Mouse (Mus musculus): ENCODE measurements at regions not wholly inside any gene's neighbourhood (a gene's known extent, or its start where the extent isn't known, plus 50 kb on each side); places are given as distances from the start of the nearest gene placed in this dataset.
A peak's percentile ranks its signal among the peaks of the same experiment; 100 is the strongest.

GRCm38 (mm10) chr7:94504748-94505147, 1425.1 kb downstream of the Fam181b start:
- ATAC-seq: no peak
- Histone ChIP-seq H3K9ac (no peak overlapping the region), H3K4me3 (no peak overlapping the region), H3K27me3 (no peaks in the 10 kb centered on the region), H3K9me3 (replicated peaks) (no peaks in the 10 kb centered on the region), H3K4me1 (no peaks in the 10 kb centered on the region), H3K36me3 (ENCODE audit: poor library complexity, severe bottlenecking) (no peaks in the 10 kb centered on the region), H3K4me2 (no peak overlapping the region), H3K27ac (no peak overlapping the region)
- WGBS: 19% methylated on average over 1 of the region's 1 CpGs

- Histone ChIP-seq H3K36me3 (ENCODE audit: poor library complexity, severe bottlenecking) (no peaks in the 10 kb centered on the region), H3K4me3 (no peak overlapping the region), H3K9me3 (replicated peaks) (peaks cover 11% of the 10 kb centered on the region), H3K4me2 (no peak overlapping the region), H3K27ac (no peak overlapping the region), H3K27me3 (no peaks in the 10 kb centered on the region), H3K4me1 (no peaks in the 10 kb centered on the region), H3K9ac (no peak overlapping the region)
- 90% methylated on average over 1 of the region's 1 CpGs for WGBS
- ATAC-seq: no peak
Observed at GRCm38 (mm10) chr7:94517002-94517401, 1437.3 kb downstream of the Fam181b start.

DNA sequence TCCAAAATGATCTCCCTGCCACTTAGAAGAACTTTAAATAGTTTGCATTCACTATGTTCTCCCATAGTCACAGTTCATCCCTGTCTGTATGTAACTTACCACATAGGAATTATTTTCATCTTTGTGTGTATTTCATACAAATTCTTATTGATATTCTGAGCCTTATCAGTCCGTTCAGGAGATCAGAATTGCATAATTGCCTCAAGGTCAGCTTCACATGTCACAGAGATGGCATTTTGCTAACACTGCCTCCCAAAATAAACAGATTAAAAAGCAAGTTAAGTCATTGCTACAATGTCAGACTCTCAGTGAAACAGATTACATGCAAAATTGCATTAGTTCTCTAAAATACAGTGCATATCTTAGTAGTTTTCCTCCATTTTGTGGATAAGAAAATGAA, 1452.9 kb downstream of the Fam181b start:
- Histone ChIP-seq H3K9me3 (replicated peaks) (no peaks in the 10 kb centered on the region), H3K4me2 (no peak overlapping the region), H3K4me1 (no peaks in the 10 kb centered on the region), H3K36me3 (ENCODE audit: poor library complexity, severe bottlenecking) (no peaks in the 10 kb centered on the region), H3K27ac (no peak overlapping the region), H3K27me3 (no peaks in the 10 kb centered on the region), H3K9ac (no peak overlapping the region), H3K4me3 (no peak overlapping the region)
- WGBS: 79% methylated on average over 1 of the region's 1 CpGs
- no peak for ATAC-seq

DNA sequence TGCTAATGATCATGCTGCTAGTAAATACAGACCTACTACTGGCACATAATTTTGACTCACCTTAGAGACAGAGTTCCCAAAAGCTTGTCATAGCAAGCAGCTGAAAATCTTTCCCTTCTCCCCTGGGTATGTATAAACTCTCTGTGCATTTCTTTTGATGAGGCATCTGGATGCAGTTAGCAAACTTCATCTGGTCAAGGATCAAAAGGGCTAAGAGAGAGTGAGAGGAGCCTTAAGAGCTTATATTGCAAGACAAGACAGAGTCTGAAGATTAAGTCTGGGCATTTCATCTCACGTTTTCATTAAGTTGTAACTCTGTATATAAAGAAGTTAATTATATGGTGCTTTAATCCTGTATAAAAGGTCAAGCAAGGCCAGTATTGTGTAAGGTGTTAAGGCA, 1468.7 kb downstream of the Fam181b start:
- 28% methylated on average over 1 of the region's 1 CpGs for WGBS
- ATAC-seq: no peak
- Histone ChIP-seq H3K9me3 (replicated peaks) (no peaks in the 10 kb centered on the region), H3K4me1 (no peaks in the 10 kb centered on the region), H3K9ac (no peak overlapping the region), H3K4me2 (no peak overlapping the region), H3K27ac (no peak overlapping the region), H3K27me3 (no peaks in the 10 kb centered on the region), H3K4me3 (no peak overlapping the region), H3K36me3 (ENCODE audit: poor library complexity, severe bottlenecking) (no peaks in the 10 kb centered on the region)

DNA sequence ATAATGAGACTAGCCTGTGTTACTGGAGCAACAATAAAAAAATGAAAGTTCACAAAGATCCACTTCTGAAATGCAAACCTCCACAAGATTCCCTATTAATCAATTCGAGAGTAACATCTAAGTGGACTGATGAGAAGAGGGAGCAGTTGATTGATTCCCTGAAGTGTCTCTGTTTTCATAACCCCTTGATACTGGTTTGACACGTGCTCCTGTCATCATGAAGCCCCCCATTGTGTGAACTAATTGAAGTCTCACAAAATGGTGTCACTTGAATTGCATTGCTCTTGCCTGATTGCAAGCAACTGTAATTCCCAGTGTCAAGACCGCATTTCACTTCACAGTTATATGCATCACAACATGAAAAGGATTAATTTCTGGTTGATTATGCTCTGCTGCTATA, 1501.8 kb downstream of the Fam181b start:
- H3K4me2 ChIP-seq: no peak overlapping the region
- H3K27ac ChIP-seq: no peak overlapping the region
- H3K9me3 ChIP-seq (replicated peaks): no peaks in the 10 kb centered on the region
- H3K4me1 ChIP-seq: no peaks in the 10 kb centered on the region
- H3K36me3 ChIP-seq (ENCODE audit: poor library complexity, severe bottlenecking): no peaks in the 10 kb centered on the region
- no peak overlapping the region for H3K4me3 ChIP-seq
- 39% methylated on average over 3 of the region's 3 CpGs for WGBS
- no peak overlapping the region for H3K9ac ChIP-seq
- ATAC-seq: peak; percentile 51; the same call in 1 of the 2 replicates
- no peaks in the 10 kb centered on the region for H3K27me3 ChIP-seq

GRCm38 (mm10) chr7:94587791-94588190, 1508.1 kb downstream of the Fam181b start:
- ATAC-seq: no peak
- Histone ChIP-seq H3K9me3 (replicated peaks) (no peaks in the 10 kb centered on the region), H3K4me1 (no peaks in the 10 kb centered on the region), H3K27me3 (no peaks in the 10 kb centered on the region), H3K36me3 (ENCODE audit: poor library complexity, severe bottlenecking) (no peaks in the 10 kb centered on the region), H3K9ac (no peak overlapping the region), H3K4me3 (no peak overlapping the region), H3K4me2 (no peak overlapping the region), H3K27ac (no peak overlapping the region)

DNA sequence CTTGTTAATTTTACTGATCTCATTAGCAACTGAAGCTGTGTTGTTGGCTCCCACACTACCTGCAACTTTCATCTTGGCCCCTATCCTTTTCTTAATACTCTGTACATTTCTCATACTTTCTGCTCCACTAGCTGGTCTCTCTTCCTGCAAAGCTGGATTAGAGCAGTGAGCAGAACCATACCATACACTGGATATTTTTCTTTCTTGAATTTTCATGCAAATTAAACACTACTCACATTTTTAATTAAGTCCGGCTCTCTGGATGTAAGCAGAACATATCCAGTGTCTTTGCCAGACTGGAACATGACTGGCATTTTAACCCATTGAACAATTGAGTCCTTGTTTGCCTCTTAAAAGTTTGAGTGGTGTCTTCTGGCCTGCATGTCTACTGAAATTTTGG, 1515.0 kb downstream of the Fam181b start:
- peak; percentile 50; the same call in 1 of the 2 replicates for ATAC-seq
- Histone ChIP-seq H3K27me3 (no peaks in the 10 kb centered on the region), H3K9me3 (replicated peaks) (no peaks in the 10 kb centered on the region), H3K9ac (no peak overlapping the region), H3K4me3 (no peak overlapping the region), H3K27ac (no peak overlapping the region; the same call in 1 of the 2 replicates), H3K36me3 (ENCODE audit: poor library complexity, severe bottlenecking) (no peaks in the 10 kb centered on the region), H3K4me2 (no peak overlapping the region), H3K4me1 (0 out of 2 replicates have a peak, but pooled peaks cover 5% of the 10 kb centered on the region)
- 22% methylated on average over 1 of the region's 1 CpGs for WGBS

DNA sequence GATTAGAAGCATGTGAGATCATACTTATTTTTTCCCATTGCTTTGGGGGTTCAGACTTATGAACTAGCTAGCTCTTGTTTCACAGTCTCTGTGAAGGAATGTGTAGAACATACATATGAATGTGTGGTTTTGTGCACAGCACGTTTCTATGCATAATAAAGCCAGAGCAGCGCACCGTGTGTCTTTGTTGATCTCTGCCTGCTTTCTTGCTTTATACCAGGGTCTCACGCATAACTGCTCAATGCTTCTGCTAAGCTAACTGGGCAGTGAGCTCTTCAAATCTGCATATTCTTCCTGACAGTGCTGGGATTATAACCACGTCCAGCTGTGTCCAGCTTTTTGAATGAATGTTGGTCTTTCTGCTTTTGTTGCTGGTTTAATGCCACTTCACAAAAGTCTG, 1539.3 kb downstream of the Fam181b start:
- no peaks in the 10 kb centered on the region for H3K27me3 ChIP-seq
- no peak overlapping the region for H3K4me2 ChIP-seq
- no peak overlapping the region for H3K27ac ChIP-seq
- ATAC-seq: no peak
- H3K9ac ChIP-seq: no peak overlapping the region
- H3K9me3 ChIP-seq (replicated peaks): no peaks in the 10 kb centered on the region
- WGBS: 27% methylated on average over 5 of the region's 5 CpGs
- H3K4me1 ChIP-seq: peaks cover 11% of the 10 kb centered on the region; the same call in 1 of the 2 replicates
- no peaks in the 10 kb centered on the region for H3K36me3 ChIP-seq (ENCODE audit: poor library complexity, severe bottlenecking)
- no peak overlapping the region for H3K4me3 ChIP-seq

GRCm38 (mm10) chr7:94624546-94624945, 1544.9 kb downstream of the Fam181b start:
- Histone ChIP-seq H3K4me3 (no peak overlapping the region), H3K36me3 (ENCODE audit: poor library complexity, severe bottlenecking) (no peaks in the 10 kb centered on the region), H3K4me2 (no peak overlapping the region), H3K9me3 (replicated peaks) (no peaks in the 10 kb centered on the region), H3K4me1 (no peaks in the 10 kb centered on the region), H3K27me3 (no peaks in the 10 kb centered on the region), H3K9ac (no peak overlapping the region), H3K27ac (no peak overlapping the region)
- ATAC-seq: no peak
- 74% methylated on average over 1 of the region's 1 CpGs for WGBS

DNA sequence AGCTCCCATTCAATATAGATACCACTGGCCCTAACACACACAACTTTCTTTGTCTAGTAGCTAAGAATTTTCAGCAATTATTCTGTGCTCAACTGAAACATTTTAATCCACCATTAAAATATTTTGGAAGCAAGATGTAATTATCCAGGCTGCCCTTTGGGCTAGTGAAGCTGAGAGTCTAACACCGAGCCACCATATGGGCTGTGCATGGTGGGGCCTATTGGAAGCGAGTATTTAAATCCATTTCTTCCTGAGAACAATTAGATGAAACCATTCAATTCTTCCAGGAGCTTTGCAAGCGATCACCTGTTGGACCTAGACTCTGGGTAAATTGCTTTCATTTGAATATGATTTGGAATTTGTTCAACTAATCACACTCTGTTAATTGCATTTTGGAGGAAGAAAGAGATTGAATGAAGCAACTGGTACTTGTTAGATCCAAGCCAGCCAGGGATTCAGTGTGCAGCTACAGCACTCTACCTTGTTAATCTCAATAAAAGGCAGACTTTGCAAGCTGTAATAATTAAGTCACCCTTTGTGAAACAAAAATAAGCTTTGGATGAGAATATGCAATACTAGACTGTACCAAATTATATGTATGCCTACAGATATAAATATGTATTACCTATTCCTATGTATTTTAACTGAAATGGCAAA, 1533.6 kb upstream of the Tenm4 start:
- Histone ChIP-seq H3K36me3 (ENCODE audit: poor library complexity, severe bottlenecking) (no peaks in the 10 kb centered on the region), H3K4me3 (no peak overlapping the region), H3K4me2 (no peak overlapping the region), H3K4me1 (no peaks in the 10 kb centered on the region), H3K27ac (no peak overlapping the region), H3K27me3 (no peaks in the 10 kb centered on the region), H3K9me3 (replicated peaks) (no peaks in the 10 kb centered on the region), H3K9ac (no peak overlapping the region)
- ATAC-seq: peak; percentile 85; the same call in 1 of the 2 replicates
- 46% methylated on average over 3 of the region's 3 CpGs for WGBS

DNA sequence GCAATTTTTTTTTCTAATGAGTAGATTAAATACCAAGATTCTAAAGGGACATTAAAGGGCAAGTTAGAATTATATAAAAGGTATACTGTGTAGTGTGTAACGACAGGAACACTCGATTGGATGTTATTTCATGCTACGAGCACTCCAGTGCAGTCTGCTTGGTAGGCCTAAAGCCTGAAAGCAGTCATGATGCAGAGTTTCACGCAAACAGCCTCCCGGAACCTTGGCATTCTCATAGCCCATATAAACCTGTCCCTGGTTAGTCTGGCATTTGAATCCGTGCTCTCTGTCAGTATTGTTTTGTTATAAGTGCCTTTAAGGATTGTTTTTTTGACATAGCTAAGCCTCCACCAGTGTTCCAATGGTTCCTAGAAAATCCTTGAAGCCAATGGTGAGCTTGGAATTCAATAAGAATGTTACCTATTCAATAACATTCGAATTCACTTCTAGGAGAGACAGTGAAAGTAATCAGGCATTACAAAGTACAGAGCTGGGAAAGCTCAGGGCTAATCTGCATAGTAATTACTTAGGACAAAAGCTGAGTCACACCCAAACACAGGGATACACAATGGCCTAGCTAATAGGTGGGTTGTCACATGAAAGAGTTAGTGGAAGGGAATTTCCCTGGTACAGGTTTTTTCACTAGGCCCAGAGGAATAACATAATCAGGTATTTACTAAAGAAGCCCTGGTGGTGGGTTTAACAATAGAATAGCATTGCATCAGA, 1526.3 kb upstream of the Tenm4 start:
- peak; percentile 85; the same call in 1 of the 2 replicates for ATAC-seq
- Histone ChIP-seq H3K27me3 (no peaks in the 10 kb centered on the region), H3K9ac (no peak overlapping the region), H3K36me3 (ENCODE audit: poor library complexity, severe bottlenecking) (no peaks in the 10 kb centered on the region), H3K27ac (no peak overlapping the region), H3K4me1 (peaks cover 18% of the 10 kb centered on the region), H3K4me3 (no peak overlapping the region), H3K4me2 (no peak overlapping the region), H3K9me3 (replicated peaks) (no peaks in the 10 kb centered on the region)
- WGBS: 18% methylated on average over 7 of the region's 7 CpGs

DNA sequence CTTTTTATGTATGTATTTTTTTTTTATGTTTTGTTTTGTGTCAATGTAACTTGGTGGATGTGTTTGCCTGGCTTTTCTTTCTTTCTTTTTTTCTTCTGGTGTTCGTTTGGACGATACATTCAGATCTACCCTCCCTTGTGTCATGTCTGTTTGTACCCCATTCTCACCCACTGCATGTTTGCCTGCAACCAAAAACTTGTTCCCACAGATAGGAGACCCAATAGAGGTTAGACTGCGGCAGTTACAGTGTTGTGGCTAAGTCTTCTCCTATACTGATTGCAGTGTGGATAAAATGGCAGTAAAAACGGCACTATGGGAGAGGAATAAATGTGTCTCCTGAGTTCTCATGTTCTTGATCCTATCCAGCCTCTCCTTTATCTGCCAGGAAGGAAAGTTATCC, 1525.7 kb upstream of the Tenm4 start:
- peak; percentile 67; the same call in 1 of the 2 replicates for ATAC-seq
- Histone ChIP-seq H3K36me3 (ENCODE audit: poor library complexity, severe bottlenecking) (no peaks in the 10 kb centered on the region), H3K4me2 (no peak overlapping the region), H3K9ac (no peak overlapping the region), H3K27me3 (no peaks in the 10 kb centered on the region), H3K4me1 (peaks cover 18% of the 10 kb centered on the region), H3K27ac (peak overlapping the region; percentile 72), H3K4me3 (no peak overlapping the region), H3K9me3 (replicated peaks) (no peaks in the 10 kb centered on the region)
- WGBS: 13% methylated on average over 4 of the region's 4 CpGs
